Mouse (Mus musculus) erythroblast, adult 5-6 weeks (primary cell): ENCODE measurements around the gene Cyp4f18. TPM values are rescaled to one million over a fixed set of nuclear protein-coding genes. Genes with fewer than 3 reads are reported as not detected.
"Not testable (repeated sequence)": the region's sequence is repeated elsewhere in the genome, so short reads cannot be mapped to it uniquely, and the experiment has no call there.

ENCODE experiments used
- ATAC-seq: replicated peaks from 2 replicates; pipeline ENCODE4 v1.8.0; 2016; ENCODE audit warnings: moderate number of reproducible peaks, mild to moderate bottlenecking, moderate TSS enrichment, inconsistent platforms; ENCODE audit not compliant: poor library complexity, low FRiP score, severe bottlenecking
- total RNA-seq, 2 experiments: library from RNA; stranded (forward) in 1 of 2; stranded (reverse) in 1 of 2; fragments of 150-400 nt in 1 of 2; fragments of 200-764, 138-1000 nt in 1 of 2; gene quantifications; 2 replicates each; pipeline versions ENCODE4 v1.2.3 to v1.2.4; 2015 to 2017; ENCODE audit warnings: low replicate concordance in 2 of 2

Gene Cyp4f18
- total RNA-seq (2015; ENCODE audit: low replicate concordance) (15.3 and 25.2 TPM in 2 replicates), total RNA-seq (2017; ENCODE audit: low replicate concordance) (7.7 and 10.3 TPM in 2 replicates)

DNA sequence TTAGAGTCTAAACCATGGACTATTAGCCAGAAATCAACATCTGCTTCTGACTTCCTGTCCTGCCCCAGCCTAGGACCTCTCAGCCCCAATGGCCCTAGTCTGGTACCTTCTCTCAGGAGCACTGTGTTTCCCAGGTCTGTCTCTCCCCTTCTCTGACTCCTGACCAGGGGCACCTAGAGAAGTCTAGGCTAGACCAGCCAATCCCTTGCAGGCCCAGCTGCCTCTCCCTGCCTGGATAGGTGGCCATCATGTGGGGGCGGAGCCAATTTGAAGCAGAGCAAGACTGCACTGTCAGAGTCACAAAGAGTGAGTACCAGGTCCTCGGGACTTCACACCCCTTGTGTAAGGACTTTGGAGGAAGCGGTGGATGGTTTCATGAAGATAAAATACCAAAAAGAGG is at the start of gene Cyp4f18:
Gene Cyp4f18, minus strand, starts transcription at position 154 of the 400 bp plus-strand sequence.
- no peak for ATAC-seq

GRCm38 (mm10) chr8:72057643-72058042 is 48.2 kb upstream of the Cyp4f18 start:
- not testable (repeated sequence) for ATAC-seq

DNA sequence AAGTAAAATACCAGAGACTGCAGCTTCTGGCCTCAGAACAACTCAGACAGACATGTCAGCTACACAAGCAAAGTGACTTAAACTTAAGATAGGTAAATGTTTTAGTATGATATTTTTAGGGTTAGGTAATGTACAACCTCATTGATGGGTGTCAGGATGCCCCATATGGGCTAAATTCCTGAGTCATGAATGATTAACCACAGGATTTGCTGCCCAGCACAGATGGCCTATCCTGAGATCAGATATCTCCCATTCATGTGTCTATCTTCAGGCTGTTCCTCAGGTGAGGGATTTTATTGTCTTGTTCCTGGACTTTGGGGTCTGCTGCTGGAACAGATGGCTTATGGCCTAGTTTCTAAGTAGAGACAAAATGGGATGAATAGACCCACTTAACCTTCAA is 45.2 kb upstream of the Cyp4f18 start:
- not testable (repeated sequence) for ATAC-seq

DNA sequence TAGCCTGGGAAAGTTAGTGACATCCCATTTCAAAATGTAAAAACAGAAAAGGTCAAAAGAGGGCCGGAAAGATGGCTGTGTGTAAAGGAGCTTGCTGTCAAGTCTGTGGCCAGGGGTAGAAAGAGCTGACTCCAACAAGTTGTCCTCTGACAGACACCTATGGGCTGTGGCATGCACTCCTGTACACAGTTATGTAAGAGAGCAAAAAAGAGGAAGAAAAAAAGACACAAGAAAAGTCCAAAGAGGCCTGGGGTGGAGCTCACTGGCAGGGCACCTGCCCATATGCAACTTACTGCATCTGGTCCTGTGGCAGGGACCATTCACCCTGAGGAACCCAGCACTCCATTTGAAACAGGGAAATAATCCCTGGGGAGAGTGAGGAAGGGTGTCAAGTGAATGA is 33.1 kb upstream of the Cyp4f18 start:
- no peak for ATAC-seq

DNA sequence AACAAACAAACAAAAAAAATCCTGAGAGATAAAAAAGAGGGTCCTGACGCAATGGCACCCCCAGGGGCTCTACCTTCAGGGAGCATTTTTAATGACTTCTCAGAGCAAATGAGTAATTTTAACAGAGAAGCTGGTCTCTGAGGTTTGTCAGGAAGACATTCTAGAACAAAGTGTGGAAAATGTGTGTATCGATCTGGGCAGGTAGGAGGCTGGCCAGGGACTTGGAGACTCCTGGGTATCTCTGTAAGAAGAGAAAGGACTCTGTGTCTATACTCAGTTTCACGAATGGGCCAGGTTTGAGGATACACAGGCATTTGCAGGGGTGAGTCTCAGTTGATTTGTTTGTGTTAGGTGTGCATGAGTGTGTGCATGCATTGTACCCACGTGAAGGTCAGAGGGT is 31.5 kb upstream of the Cyp4f18 start, which contains the start of gene Olfr372:
Gene Olfr372, plus strand, starts transcription at position 301 of the 400 bp plus-strand sequence.
- not testable (repeated sequence) for ATAC-seq

DNA sequence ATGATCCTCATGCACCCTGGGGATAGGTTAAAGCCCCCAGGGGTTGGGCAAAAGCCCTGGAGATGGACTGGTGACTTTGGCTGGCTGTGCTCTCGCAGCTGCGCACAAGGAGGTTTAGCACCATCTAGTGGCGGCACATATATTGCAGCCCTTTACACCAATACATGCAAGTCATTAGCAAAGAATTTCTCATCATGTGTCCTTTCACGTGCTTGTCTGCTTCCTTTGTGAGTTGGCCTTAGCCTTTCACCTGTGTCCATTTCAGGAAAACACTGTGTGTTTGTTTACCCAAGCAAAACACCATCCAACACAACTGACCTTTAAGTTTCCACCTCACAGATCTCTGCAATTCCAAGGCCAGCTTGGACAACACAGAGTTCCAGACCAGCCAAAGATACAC is 23.5 kb upstream of the Cyp4f18 start:
- ATAC-seq: peak; percentile 49

DNA sequence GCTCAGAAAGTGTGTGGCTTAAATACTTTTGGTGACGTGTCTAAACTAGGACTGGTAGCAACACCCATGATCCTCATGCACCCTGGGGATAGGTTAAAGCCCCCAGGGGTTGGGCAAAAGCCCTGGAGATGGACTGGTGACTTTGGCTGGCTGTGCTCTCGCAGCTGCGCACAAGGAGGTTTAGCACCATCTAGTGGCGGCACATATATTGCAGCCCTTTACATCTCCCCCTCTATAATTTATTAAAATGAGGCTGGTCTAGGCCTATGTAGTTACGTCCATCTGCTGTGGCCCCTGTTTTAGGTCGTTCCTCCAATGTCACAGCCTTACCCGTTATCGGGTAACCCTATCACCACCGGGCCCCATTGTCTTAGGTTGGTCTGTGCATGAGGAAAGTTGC is 15.5 kb upstream of the Cyp4f18 start:
- not testable (repeated sequence) for ATAC-seq

DNA sequence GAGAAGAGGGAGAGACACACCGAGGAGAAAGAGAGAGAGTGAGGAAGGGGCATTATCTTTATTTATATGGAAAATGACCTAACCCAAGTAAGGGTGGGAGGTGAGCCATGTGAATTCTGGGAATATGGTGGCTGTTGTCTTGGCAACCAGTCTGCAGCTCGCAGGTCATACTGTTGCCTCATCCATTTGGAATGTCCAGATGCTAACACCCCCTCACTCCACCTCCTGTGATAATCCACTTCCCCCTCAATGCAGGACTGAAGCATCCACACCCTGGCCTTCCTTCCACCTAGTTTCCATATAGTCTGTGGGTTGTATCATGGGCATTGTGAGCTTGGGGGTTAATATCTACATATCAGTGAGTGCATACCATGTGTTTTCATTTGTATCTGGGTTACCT is 10.4 kb upstream of the Cyp4f18 start:
- ATAC-seq: no peak

GRCm38 (mm10) chr8:72019022-72019421 is 9.6 kb upstream of the Cyp4f18 start:
- ATAC-seq: not testable (repeated sequence)

DNA sequence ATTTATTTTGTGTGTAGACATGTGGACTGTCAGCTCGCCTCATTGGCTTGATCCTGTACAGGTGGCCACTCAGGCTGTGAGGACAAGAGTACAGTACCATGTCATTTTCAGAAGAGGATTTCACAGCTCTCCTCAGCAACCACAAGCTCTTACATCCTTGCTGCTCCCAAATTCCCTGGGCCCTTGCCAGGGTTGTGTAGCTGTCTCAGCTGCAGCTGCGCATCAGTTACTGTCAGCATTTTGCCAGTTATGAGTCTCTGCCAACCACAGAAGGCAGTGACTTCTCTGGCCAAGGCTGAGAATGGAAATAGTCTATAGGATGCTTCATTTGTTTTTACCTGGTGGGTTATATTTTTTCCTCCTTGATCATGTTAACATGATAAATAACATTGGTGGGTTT is 8.7 kb upstream of the Cyp4f18 start:
- no peak for ATAC-seq

GRCm38 (mm10) chr8:72017339-72017738 is 7.9 kb upstream of the Cyp4f18 start:
- not testable (repeated sequence) for ATAC-seq

GRCm38 (mm10) chr8:72013506-72014228 is 4.2 kb upstream of the Cyp4f18 start:
- not testable (repeated sequence) for ATAC-seq

GRCm38 (mm10) chr8:72008134-72008641 is 1.2 kb downstream of the Cyp4f18 start:
- ATAC-seq: no peak

- ATAC-seq: no peak
Measured at GRCm38 (mm10) chr8:72006763-72007162, 2.7 kb downstream of the Cyp4f18 start.

- no peak for ATAC-seq
Measured at GRCm38 (mm10) chr8:72005912-72006311, 3.5 kb downstream of the Cyp4f18 start.

- no peak for ATAC-seq
Measured at GRCm38 (mm10) chr8:72002942-72003341, 6.5 kb downstream of the Cyp4f18 start.

GRCm38 (mm10) chr8:72000223-72000622 is 9.2 kb downstream of the Cyp4f18 start:
- ATAC-seq: no peak

- no peak for ATAC-seq
Measured at GRCm38 (mm10) chr8:71999434-71999833, 10.0 kb downstream of the Cyp4f18 start.

- ATAC-seq: no peak
Measured at GRCm38 (mm10) chr8:71988867-71989599, 20.4 kb downstream of the Cyp4f18 start.

DNA sequence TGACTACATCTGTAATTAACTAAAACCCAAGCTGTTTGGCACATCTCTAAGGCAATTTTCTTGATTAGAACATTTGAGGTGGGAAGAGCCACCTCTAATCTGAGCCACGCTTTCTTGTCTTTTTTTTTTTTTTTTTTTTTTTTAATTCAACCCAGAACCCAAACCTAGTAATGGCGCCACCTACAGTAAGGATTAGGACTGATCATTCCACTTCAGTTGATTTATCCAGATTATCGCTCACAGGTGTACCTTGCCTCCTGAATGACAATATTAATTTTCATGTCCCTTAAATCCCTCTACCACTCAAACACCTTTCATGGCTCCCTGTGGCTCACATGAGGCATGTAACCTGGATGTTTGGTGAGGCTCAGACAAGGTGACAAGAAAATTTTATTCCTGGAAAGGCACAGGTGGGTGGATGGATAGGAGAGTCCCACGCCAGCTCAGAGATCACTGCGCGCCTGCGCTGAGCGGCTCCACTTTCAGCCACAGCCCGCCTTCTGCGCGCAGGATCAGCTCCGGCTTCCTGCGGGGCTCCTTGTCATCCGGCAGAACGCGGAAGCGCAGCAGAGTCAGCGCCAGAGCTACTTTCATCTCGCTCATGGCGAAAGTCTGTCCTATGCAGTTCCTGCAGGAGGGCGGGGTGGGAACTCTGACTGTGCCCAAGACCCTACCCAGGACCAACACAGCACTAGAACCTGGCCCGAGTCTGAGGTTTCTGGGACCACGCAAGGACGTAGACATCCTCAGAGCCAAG is 21.1 kb downstream of the Cyp4f18 start:
- no peak for ATAC-seq
